Mouse (Mus musculus): Measurements from ENCODE around the gene Foxj2.

Gene Foxj2

DNA sequence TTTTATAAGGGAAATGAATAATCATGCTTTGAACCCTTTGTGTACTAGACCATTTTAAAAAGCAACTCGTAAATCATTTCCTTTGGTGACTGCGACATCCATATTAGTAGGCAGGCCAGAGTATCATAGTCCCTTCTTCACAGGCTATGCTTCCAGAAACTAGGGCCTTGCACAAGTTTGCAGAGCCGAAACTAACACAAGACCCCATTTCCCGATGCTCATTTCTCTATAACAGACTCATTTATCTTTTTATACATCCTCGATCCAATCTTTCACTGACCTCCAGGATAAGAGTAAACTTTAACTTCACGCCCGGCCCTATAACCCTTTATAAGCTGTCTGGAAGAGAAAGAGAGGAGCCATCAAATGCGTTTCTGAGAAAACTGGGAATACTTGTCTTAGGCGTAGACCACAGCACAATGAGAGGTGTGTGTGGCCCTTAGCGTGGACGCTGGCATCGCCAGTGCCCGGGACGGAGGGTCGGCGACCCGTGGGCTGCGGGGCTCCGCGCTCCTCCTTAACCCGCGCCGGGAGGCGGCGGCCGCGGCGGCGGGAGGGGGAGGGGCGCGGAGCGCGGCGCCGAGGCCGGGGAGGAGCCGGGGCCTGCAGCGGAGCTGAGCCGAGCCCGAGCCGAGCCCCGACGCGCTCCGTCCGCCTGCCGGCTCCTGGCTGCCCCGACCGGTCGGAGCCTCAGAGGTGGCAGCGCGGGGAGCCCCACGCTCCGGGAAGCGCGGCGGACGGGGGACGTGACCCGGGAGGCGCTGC lies at the start of gene Foxj2:
Foxj2 (plus strand) TSS at position 609 of the 765 bp plus-strand sequence.
- peak; percentile 84 for DNase-seq

- no peak for DNase-seq
Measured at GRCm38 (mm10) chr6:122770760-122771315, 48.9 kb upstream of the Foxj2 start.

DNA sequence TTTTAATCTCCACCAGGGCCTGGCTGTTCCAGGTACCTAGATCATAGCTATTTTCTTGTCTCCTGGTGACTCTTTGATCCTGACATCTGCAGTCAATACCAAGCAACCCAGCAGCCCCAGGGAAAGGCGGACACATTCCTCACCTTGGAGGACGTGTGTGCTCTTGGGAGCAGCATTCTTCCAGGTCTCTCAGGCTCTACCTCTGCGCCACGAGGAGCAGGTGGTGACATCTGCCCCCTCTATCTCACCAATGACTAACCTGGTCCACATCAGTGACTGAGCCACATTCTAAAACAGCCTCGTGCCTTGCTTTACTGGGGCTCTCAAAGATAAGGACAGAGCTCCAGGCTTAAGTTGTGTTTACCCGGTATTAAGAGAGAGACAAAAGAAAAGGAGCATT lies 47.0 kb upstream of the Foxj2 start:
- no peak for DNase-seq

GRCm38 (mm10) chr6:122774345-122774744 lies 45.4 kb upstream of the Foxj2 start:
- no peak for DNase-seq

GRCm38 (mm10) chr6:122776040-122776439 lies 43.7 kb upstream of the Foxj2 start:
- no peak for DNase-seq

GRCm38 (mm10) chr6:122779916-122780315 lies 39.8 kb upstream of the Foxj2 start:
- no peak for DNase-seq

GRCm38 (mm10) chr6:122781167-122781566 lies 38.5 kb upstream of the Foxj2 start:
- DNase-seq, result no peak

- DNase-seq, result no peak
Measured at GRCm38 (mm10) chr6:122782164-122782563, 37.5 kb upstream of the Foxj2 start.

DNA sequence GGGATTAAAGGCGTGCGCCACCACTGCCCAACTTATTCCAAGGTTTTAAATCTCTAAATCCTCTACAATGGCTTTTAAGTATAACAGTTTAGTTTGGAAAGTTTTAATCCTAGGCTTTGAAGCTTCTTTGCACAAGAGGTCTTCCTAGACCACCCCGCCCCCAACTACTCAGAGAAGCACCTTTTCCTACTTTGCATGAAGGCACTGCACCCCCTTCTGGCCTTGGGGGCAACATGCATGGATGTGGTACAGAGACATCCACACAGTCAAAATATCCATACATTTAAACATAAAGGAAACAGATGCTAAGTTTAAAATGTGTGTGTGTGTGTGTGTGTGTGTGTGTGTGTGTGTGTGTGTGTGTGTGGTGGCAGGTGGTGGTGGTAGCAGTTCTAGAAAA lies 34.8 kb upstream of the Foxj2 start:
- DNase-seq, result peak; percentile 61

GRCm38 (mm10) chr6:122786275-122786674 lies 33.4 kb upstream of the Foxj2 start:
- peak; percentile 79 for DNase-seq

- DNase-seq, result no peak
Measured at GRCm38 (mm10) chr6:122795254-122795935, 24.3 kb upstream of the Foxj2 start.

GRCm38 (mm10) chr6:122800640-122801300 lies 18.9 kb upstream of the Foxj2 start:
- DNase-seq, result no peak

DNA sequence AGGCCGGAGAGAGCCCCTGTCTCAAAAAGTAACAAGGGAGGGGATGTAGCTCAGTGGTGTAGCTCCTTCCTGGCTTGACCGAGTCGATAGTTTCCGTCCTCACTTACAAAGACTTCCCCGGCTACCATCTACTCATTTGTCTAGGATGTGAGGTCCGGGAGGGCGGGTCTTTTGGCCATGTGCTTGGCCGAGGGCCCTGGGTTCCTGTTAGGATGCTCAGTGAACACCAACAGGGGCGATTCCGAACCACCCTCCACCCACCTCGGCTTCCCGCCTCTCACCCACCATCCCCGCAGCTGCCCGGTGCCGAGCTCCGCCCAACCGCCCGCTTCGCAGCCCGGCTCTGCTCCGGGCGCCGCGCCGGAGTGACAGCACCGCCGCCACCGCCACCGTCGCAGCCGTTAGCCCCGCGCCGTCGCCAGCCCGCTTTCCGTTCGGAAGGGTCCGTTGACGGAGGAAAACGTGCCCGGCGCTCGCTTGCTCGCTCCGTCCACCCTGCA lies 18.4 kb upstream of the Foxj2 start, which contains the start of gene Slc2a3:
Slc2a3 (minus strand) TSS at position 340 of the 500 bp plus-strand sequence.
- peak; percentile 71 for DNase-seq

DNA sequence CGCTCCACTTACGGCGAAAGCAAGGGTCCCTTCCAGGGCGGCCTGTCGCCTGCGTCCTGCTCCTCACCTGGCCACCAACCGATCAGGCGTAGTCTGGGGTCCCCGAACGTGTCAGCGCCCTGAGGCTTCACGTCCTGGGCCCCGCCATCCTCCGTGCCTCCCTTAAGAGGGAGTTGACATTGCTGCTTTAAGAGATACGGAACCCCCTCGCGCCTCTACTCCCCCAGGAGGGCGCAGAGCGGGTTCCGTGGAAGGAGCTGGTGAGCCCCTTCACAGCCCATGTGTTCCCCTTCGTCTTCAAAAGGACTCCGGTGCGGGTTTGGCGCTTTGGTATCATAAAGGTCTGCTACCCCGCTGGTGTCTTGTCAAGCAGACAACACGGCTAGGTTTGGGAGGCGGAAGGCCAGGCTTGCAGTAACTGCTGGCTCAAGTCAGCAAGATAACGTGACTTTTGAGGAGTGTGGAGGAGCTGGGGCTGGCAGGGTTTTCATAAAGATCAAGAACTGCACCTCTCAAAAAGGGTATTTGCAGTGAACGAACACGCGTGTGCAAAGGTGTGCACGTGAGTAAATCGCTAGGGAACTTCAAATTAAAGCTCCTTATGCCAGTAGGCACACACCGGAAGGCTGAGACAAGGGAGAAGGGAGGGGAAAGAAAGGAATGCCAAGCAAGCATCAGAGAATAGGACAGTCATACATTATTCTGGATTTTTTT lies 17.8 kb upstream of the Foxj2 start:
- DNase-seq, result peak; percentile 74

DNA sequence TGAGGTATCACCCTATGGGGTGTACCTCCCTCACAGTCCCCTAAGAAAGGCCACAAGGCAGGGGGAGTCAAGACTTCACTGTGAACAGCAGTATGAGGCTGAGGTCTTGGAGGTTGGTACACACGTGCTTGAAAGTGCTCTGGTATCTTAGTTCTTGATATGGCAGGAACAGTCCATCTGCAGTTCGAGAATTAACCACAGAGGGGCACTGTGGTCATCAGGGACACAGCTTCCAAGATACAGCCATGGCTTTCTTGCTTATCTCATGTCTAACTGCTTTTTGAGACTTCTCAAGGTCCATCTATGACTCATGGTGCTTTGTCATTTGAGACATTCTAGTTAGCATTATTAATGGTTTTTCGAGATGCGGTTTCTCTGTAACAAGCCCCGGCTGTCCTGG lies 15.3 kb upstream of the Foxj2 start:
- DNase-seq, result peak; percentile 90

- DNase-seq, result peak; percentile 66
Measured at GRCm38 (mm10) chr6:122810022-122810614, 9.6 kb upstream of the Foxj2 start.

GRCm38 (mm10) chr6:122810615-122811279 lies 9.0 kb upstream of the Foxj2 start:
- DNase-seq, result peak; percentile 89

GRCm38 (mm10) chr6:122811280-122811652 lies 8.4 kb upstream of the Foxj2 start:
- peak; percentile 97 for DNase-seq

GRCm38 (mm10) chr6:122811771-122812600 lies 7.7 kb upstream of the Foxj2 start:
- DNase-seq, result peak; percentile 67

GRCm38 (mm10) chr6:122812716-122813115 lies 7.0 kb upstream of the Foxj2 start:
- DNase-seq, result no peak

DNA sequence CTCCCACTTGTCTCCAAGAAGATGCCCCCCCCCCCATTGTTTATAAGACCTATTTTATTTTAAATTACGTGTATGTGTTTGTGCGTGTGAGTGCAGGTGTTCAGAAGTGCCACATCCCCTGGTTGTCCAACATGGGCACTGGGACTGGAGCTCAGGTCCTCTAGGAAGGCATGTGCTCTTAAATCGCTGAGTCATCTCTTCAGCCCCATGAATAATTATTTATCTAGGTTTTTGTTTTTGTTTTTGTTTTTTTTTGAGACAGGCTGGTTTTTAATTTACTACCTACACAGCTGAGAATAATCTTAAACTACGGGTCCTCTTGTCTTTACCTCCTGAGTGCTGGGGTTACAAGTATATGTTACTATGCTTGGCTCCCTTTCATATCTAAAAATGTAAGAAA lies 6.1 kb upstream of the Foxj2 start:
- DNase-seq, result no peak
